Mouse (Mus musculus) spleen, adult 2 months (tissue): ENCODE measurements around the gene Bmp2k. TPM values are rescaled to one million over a fixed set of nuclear protein-coding genes. Genes with fewer than 3 reads are reported as not detected.
"Not testable (repeated sequence)": the region's sequence is repeated elsewhere in the genome, so short reads cannot be mapped to it uniquely, and the experiment has no call there.

ENCODE experiments used
- DNase-seq, 2 experiments: peaks; one replicate each; pipeline versions ENCODE4 v3.0.0 to v3.0.0-alpha.2; 2012 to 2021; ENCODE audit warnings: low spot score in 2 of 2, low read depth in 1 of 2
- H3K27ac ChIP-seq: fragments of 200-500 bp; 2 replicates; pipeline ENCODE4 v1.5.1; 2012; ENCODE audit warnings: low read length, inconsistent platforms; ENCODE audit not compliant: insufficient read depth
- H3K27me3 ChIP-seq: fragments of 200-500 bp; 2 replicates; pipeline ENCODE4 v1.6.1; 2012; ENCODE audit warnings: mild to moderate bottlenecking, moderate library complexity, low read length, inconsistent platforms; ENCODE audit not compliant: control insufficient read depth, insufficient read depth
- H3K36me3 ChIP-seq: fragments of 200-500 bp; 2 replicates; pipeline ENCODE4 v1.6.1; 2012; ENCODE audit warnings: mild to moderate bottlenecking, low read length, inconsistent platforms; ENCODE audit not compliant: control insufficient read depth, insufficient read depth
- H3K4me1 ChIP-seq: fragments of 200-500 bp; 2 replicates; pipeline ENCODE4 v1.6.1; 2011; ENCODE audit warnings: inconsistent platforms; ENCODE audit not compliant: control insufficient read depth, insufficient read depth, insufficient read length
- H3K4me3 ChIP-seq: fragments of 200-500 bp; 2 replicates; pipeline ENCODE4 v1.5.1; 2011; ENCODE audit warnings: mild to moderate bottlenecking, inconsistent platforms; ENCODE audit not compliant: insufficient read depth, insufficient read length; ENCODE audit errors: extremely low read depth
- CTCF ChIP-seq: fragments of 200-500 bp; IDR thresholded peaks from 2 replicates; pipeline ENCODE4 v1.5.1; 2011; ENCODE audit warnings: mild to moderate bottlenecking, inconsistent platforms; ENCODE audit not compliant: insufficient read depth, insufficient read length, insufficient replicate concordance; ENCODE audit errors: extremely low read depth
- POLR2A ChIP-seq: fragments of 200-500 bp; IDR thresholded peaks from 2 replicates; pipeline ENCODE4 v1.6.1; 2011; ENCODE audit warnings: low read depth, low read length, inconsistent platforms
- WGBS: fragments of 180-500 bp; shearing (Covaris S2); methylation state at CpG from one replicate; pipeline ENCODE4 v1.1.7; 2018; 5-methylcytosine and 5-hydroxymethylcytosine counted together
- polyA plus RNA-seq: library from polyadenylated mRNA; depleted of rRNA; stranded (reverse); fragments of >200 nt; gene quantifications from 2 replicates; pipeline ENCODE4 v1.2.3, GENCODE M21; 2012

The Bmp2k gene
- polyA plus RNA-seq, 1 experiment: 32.6 TPM

- no peak overlapping the region for H3K4me3 ChIP-seq
- TF ChIP-seq POLR2A: no peak
- no peak for TF ChIP-seq CTCF
- H3K36me3 ChIP-seq: 0 out of 2 replicates have a peak, but pooled peaks cover 1% of the 10 kb centered on the region
Measured at GRCm38 (mm10) chr5:97006929-97007328, 9.4 kb downstream of the Bmp2k start.

DNA sequence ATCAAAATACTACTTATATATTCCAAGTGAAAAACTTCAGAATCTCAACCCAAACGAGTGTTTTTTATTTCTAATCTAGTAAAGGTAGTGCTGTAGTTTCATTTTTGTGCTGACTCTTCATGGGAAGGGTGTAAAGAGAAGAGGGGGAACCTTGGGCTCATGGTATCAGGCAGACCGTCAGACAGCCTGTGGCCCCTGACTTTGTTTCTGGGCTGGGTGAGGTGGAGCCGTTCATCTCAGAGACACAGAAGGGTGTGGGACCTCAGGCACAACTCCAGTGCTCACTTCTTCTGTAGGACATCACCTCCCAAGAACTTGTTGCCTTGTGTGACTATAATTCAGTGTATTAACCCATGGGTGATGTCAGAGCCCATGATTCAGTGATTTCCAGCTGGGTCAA, 10.0 kb downstream of the Bmp2k start:
- Histone ChIP-seq H3K4me1 (peaks cover 28% of the 10 kb centered on the region; the same call in 1 of the 2 replicates), H3K4me3 (no peak overlapping the region), H3K27me3 (no peaks in the 10 kb centered on the region), H3K27ac (no peak overlapping the region), H3K36me3 (0 out of 2 replicates have a peak, but pooled peaks cover 1% of the 10 kb centered on the region)
- DNase-seq: no peak
- 60% methylated on average over 3 of the region's 3 CpGs for WGBS
- TF ChIP-seq CTCF: no peak
- TF ChIP-seq POLR2A: no peak

More at GRCm38 (mm10) chr5:97006929-97007328, 9.4 kb downstream of the Bmp2k start:
- 81% methylated on average over 3 of the region's 3 CpGs for WGBS
- H3K27ac ChIP-seq: no peak overlapping the region
- peaks cover 31% of the 10 kb centered on the region; the same call in 1 of the 2 replicates for H3K4me1 ChIP-seq
- H3K27me3 ChIP-seq: no peaks in the 10 kb centered on the region
- no peak for DNase-seq

GRCm38 (mm10) chr5:97009140-97009539, 11.7 kb downstream of the Bmp2k start:
- not testable (repeated sequence) for H3K27ac ChIP-seq, H3K4me3 ChIP-seq, H3K36me3 ChIP-seq, DNase-seq, H3K27me3 ChIP-seq
- 61% methylated on average over 10 of the region's 10 CpGs for WGBS
- peaks cover 26% of the 10 kb centered on the region; the same call in 1 of the 2 replicates for H3K4me1 ChIP-seq

- no peak overlapping the region for H3K27ac ChIP-seq
- H3K4me3 ChIP-seq: no peak overlapping the region
- WGBS: 75% methylated on average over 11 of the region's 11 CpGs
- no peak for DNase-seq
- peaks cover 22% of the 10 kb centered on the region; the same call in 1 of the 2 replicates for H3K4me1 ChIP-seq
- TF ChIP-seq POLR2A: no peak
- TF ChIP-seq CTCF: no peak
- H3K36me3 ChIP-seq: 0 out of 2 replicates have a peak, but pooled peaks cover 3% of the 10 kb centered on the region
- no peaks in the 10 kb centered on the region for H3K27me3 ChIP-seq
Measured at GRCm38 (mm10) chr5:97009601-97010335, 12.3 kb downstream of the Bmp2k start.

GRCm38 (mm10) chr5:97015781-97016508, 18.5 kb downstream of the Bmp2k start:
- TF ChIP-seq POLR2A (no peak), CTCF (no peak)
- H3K4me1 ChIP-seq: peaks cover 14% of the 10 kb centered on the region; the same call in 1 of the 2 replicates
- peaks cover 2% of the 10 kb centered on the region; the same call in 1 of the 2 replicates for H3K36me3 ChIP-seq
- 80% methylated on average over 11 of the region's 11 CpGs for WGBS
- no peak overlapping the region for H3K27ac ChIP-seq
- H3K4me3 ChIP-seq: no peak overlapping the region
- no peak for DNase-seq
- no peaks in the 10 kb centered on the region for H3K27me3 ChIP-seq

GRCm38 (mm10) chr5:97016842-97017577, 19.5 kb downstream of the Bmp2k start:
- Histone ChIP-seq H3K27me3 (no peaks in the 10 kb centered on the region), H3K27ac (no peak overlapping the region), H3K4me1 (peaks cover 14% of the 10 kb centered on the region; the same call in 1 of the 2 replicates), H3K4me3 (no peak overlapping the region), H3K36me3 (peaks cover 2% of the 10 kb centered on the region; the same call in 1 of the 2 replicates)
- 89% methylated on average over 9 of the region's 9 CpGs for WGBS
- TF ChIP-seq CTCF (no peak), POLR2A (no peak)
- DNase-seq: no peak
